Mouse (Mus musculus) ES-E14 (cell line): ENCODE data around the gene Insig1. TPM values are rescaled to one million over a fixed set of nuclear protein-coding genes. Genes with fewer than 3 reads are reported as not detected.

ENCODE experiments used
- DNase-seq: peaks from one replicate; pipeline ENCODE4 v3.0.0-alpha.2; 2013; ENCODE audit warnings: low read depth, low spot score
- H3K27ac ChIP-seq: 2 replicates; pipeline ENCODE4 v1.5.1; 2012; ENCODE audit warnings: low read depth, mild to moderate bottlenecking, low read length, moderate library complexity, mixed read lengths; ENCODE audit not compliant: poor library complexity, insufficient read depth, severe bottlenecking
- H3K36me3 ChIP-seq: 2 replicates; pipeline ENCODE4 v1.6.1; 2012; ENCODE audit warnings: mild to moderate bottlenecking, low read length, moderate library complexity, mixed read lengths; ENCODE audit not compliant: control insufficient read depth, poor library complexity, insufficient read depth, severe bottlenecking
- H3K4me1 ChIP-seq, 2 experiments: fragments of 150-350 bp in 1 of 2; sonication (generic) in 1 of 2; 2 replicates each; pipeline ENCODE4 v1.6.1; 2012; ENCODE audit warnings: low read length in 2 of 2, mild to moderate bottlenecking in 1 of 2, mixed read lengths in 1 of 2; ENCODE audit not compliant: control insufficient read depth in 2 of 2, insufficient read depth in 2 of 2, poor library complexity in 1 of 2
- H3K4me3 ChIP-seq, 2 experiments: fragments of 150-350 bp in 1 of 2; sonication (generic) in 1 of 2; 2 replicates each; pipeline ENCODE4 v1.5.1; 2012; ENCODE audit warnings: low read length in 2 of 2, low read depth in 1 of 2, mild to moderate bottlenecking in 1 of 2, mixed read lengths in 1 of 2; ENCODE audit not compliant: insufficient read depth in 1 of 2, poor library complexity in 1 of 2, severe bottlenecking in 1 of 2
- H3K9ac ChIP-seq: 2 replicates; pipeline ENCODE4 v1.6.1; 2012; ENCODE audit warnings: low read depth, mild to moderate bottlenecking, low read length, mixed read lengths; ENCODE audit not compliant: poor library complexity, insufficient read depth, severe bottlenecking
- H3K9me3 ChIP-seq: fragments of 150-350 bp; sonication (generic); 2 replicates; pipeline ENCODE4 v1.6.1; 2012; ENCODE audit warnings: low read depth, mild to moderate bottlenecking, low read length; ENCODE audit not compliant: control insufficient read depth, insufficient read depth
- CHD2 ChIP-seq: IDR thresholded peaks from 2 replicates; pipeline ENCODE4 v1.6.1; 2014; ENCODE audit warnings: mild to moderate bottlenecking, low read depth, low read length, inconsistent platforms
- HCFC1 ChIP-seq: IDR thresholded peaks from 2 replicates; pipeline ENCODE4 v1.6.1; 2012; ENCODE audit warnings: low read length, inconsistent platforms, borderline replicate concordance; ENCODE audit not compliant: insufficient read depth
- MAFK ChIP-seq: IDR thresholded peaks from 2 replicates; pipeline ENCODE4 v1.6.1; 2014; ENCODE audit warnings: mild to moderate bottlenecking, low read depth, low read length, inconsistent platforms; ENCODE audit not compliant: insufficient read depth
- ZC3H11A ChIP-seq: IDR thresholded peaks from 2 replicates; pipeline ENCODE4 v1.6.1; 2012; ENCODE audit warnings: low read depth, mild to moderate bottlenecking, inconsistent platforms, low read length, borderline replicate concordance
- ZNF384 ChIP-seq: IDR thresholded peaks from 2 replicates; pipeline ENCODE4 v1.6.1; 2012; ENCODE audit warnings: low read depth, low read length, inconsistent platforms
- in situ Hi-C, 2 experiments: fragments of 600-800 bp; cut with MboI; formaldehyde crosslinking; loops; one replicate each; pipeline ENCODE4 v1.15.1; 2025; ENCODE audit warnings: low sequenced_read_pairs in 2 of 2, inconsistent platforms in 1 of 2; ENCODE audit not compliant: unreplicated experiment in 2 of 2
- total RNA-seq: library from RNA; depleted of rRNA; stranded (reverse); fragments of 300-350 nt; gene quantifications from 2 replicates; pipeline ENCODE4 v1.2.3, GENCODE M21; 2012

Gene Insig1
- total RNA-seq, 1 experiment = 89.2 TPM

DNA sequence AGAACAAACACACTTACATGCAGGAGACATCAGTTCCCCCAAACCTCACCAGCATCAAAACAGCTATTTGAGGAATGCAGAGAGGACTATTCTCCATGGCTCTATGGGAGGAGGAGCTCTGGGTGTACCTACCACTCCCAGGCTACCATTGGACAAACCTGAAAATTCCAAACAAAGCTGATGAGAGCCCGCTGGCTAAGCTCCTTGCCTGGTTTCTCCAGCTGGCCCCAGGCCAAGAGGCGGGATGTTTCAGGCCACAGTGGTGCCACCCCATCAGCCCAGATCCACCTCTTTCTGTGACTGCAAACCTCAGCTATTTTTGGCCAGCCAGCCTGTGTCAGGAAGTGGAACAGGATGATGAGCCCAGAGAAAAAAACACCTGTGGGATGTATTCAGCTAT, 33.0 kb upstream of the Insig1 start:
- TF ChIP-seq MAFK (0 out of 2 replicates have a peak, but pooled peaks have one; percentile 8), CHD2 (no peak)
- Histone ChIP-seq H3K36me3 (no peaks in the 10 kb centered on the region), H3K9ac (no peak overlapping the region), H3K4me3 (no peak overlapping the region), H3K9me3 (no peaks in the 10 kb centered on the region), H3K27ac (no peak overlapping the region), H3K4me1 (peaks cover 6 to 12% of the 10 kb centered on the region in 2 experiments; a peak in 3 of 4 replicates)
- in situ Hi-C loops = no loop called here
- peak; percentile 65 for DNase-seq

DNA sequence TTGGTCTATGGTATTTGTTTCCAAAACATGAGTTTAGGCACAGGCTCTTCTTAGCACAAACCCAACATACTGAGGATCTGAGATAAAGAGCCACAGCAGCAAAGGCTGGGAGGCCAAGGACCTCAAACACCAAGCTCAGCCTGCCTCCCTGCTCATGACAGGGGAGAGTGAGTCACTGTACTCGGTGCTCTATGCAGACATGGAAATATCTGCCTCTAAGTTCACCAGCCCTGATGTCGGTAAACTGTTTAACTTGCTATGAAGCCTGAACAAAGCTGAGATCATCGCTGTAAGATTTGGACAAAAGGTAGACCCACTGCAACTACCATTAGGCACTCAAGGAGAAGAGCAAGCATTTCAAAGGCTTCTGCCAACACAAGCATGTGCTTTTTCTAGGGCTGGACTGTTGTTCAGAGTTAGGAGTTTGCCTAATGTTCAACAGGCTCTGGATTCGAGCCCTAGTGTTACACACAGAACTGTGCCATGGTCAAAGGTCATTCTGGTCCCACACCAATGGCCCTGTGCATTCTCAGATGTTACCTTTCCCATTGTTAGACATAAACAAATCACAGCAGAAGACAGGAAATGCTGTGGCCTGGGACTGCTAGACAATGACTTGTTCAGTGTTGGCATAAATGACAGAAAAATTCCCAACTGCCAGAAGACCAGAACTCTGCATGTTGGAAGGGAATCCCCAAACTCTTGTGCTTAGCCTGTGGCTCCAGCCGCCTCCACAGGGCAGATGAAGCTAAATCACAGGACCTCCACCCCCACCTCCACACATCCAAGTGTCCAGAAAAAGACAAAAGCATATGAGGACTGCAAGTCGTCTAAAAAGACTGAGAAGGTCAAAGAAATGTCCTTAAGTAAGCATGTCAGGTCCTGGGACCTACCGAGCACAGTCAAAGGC, 31.2 kb upstream of the Insig1 start:
- in situ Hi-C loops = no loop called here
- Histone ChIP-seq H3K27ac (no peak overlapping the region), H3K9ac (no peak overlapping the region), H3K4me3 (no peak overlapping the region), H3K36me3 (no peaks in the 10 kb centered on the region), H3K4me1 (peaks cover 6 to 12% of the 10 kb centered on the region in 2 experiments; a peak in 3 of 4 replicates), H3K9me3 (no peaks in the 10 kb centered on the region)
- TF ChIP-seq CHD2 (no peak), ZNF384 (no peak), MAFK (no peak), ZC3H11A (no peak), HCFC1 (no peak)
- DNase-seq = no peak

DNA sequence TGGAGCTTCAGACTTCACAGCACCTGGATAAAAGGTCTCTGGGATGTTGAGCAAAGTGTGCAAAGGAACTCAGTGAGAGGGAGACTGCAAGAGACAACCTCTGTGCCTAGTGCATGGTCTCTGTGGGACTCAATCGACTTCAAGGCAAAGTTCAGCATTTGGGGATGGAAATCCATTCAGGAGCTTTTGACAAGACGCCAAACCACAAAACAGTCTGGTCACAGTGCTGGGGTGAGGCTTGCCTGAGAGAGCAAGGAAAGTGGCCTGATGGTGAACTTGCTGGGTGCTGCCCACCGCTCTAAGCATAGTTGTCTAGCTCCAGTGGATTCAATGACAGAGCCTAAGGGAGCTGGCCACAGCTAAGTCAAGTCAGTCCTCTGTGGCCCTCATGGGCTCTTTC, 30.4 kb upstream of the Insig1 start:
- TF ChIP-seq ZC3H11A (no peak), MAFK (no peak), ZNF384 (no peak), CHD2 (no peak), HCFC1 (no peak)
- no peaks in the 10 kb centered on the region for H3K9me3 ChIP-seq
- DNase-seq = no peak
- H3K4me3 ChIP-seq = no peak overlapping the region
- H3K4me1 ChIP-seq = peaks cover 6 to 12% of the 10 kb centered on the region in 2 experiments; a peak in 3 of 4 replicates
- no peaks in the 10 kb centered on the region for H3K36me3 ChIP-seq
- in situ Hi-C loops = no loop called here
- no peak overlapping the region for H3K9ac ChIP-seq
- H3K27ac ChIP-seq = no peak overlapping the region

DNA sequence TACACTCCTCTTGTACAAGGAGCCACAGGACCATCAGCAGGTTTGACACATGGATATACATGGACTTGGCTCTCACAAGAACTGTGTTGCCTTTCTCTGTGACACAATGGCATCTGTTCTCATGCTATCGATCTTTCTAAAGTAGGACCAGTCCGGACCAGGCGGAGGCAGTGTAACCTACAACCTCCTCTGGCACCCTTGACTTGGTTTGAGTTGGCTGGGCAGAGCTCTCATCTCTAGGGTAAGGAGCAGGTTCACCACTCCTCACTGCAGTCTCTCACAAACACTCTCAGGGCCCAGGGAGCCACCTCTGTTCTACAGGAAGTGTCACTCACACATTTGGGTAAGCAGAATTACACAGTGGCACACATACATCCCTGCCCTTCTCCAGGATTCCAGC, 29.1 kb upstream of the Insig1 start:
- TF ChIP-seq CHD2 (no peak), ZC3H11A (no peak), ZNF384 (no peak), MAFK (no peak), HCFC1 (no peak)
- no peak overlapping the region for H3K9ac ChIP-seq
- in situ Hi-C loops = no loop called here
- DNase-seq = no peak
- H3K4me1 ChIP-seq = peaks cover 6 to 9% of the 10 kb centered on the region in 2 experiments; a peak in 3 of 4 replicates
- no peak overlapping the region for H3K27ac ChIP-seq
- no peak overlapping the region for H3K4me3 ChIP-seq
- H3K9me3 ChIP-seq = no peaks in the 10 kb centered on the region
- no peaks in the 10 kb centered on the region for H3K36me3 ChIP-seq
